Mouse (Mus musculus) MEL (cell line): ENCODE data around the gene Hnrnpc. TPM values are rescaled to one million over a fixed set of nuclear protein-coding genes. Genes with fewer than 3 reads are reported as not detected.

Source experiments
- DNase-seq: peaks from one replicate; pipeline ENCODE4 v3.0.0; 2011; ENCODE audit warnings: low read depth, low spot score
- H3K27ac ChIP-seq: 2 replicates; pipeline ENCODE4 v1.5.1; 2012; ENCODE audit warnings: low read depth, mild to moderate bottlenecking, control low read depth, low read length, moderate library complexity; ENCODE audit not compliant: control insufficient read depth
- H3K27me3 ChIP-seq, 2 experiments: fragments of 150-350 bp in 1 of 2; sonication (generic) in 1 of 2; 2 replicates each; pipeline ENCODE4 v1.6.1; 2012; ENCODE audit warnings: low read length in 2 of 2, mild to moderate bottlenecking in 2 of 2, improper control_type of control experiment in 1 of 2, moderate library complexity in 1 of 2; ENCODE audit not compliant: insufficient read depth in 2 of 2, control insufficient read depth in 1 of 2
- H3K36me3 ChIP-seq, 2 experiments: 2 replicates each; pipeline ENCODE4 v1.6.1; 2012 to 2014; ENCODE audit warnings: low read length in 2 of 2, improper control_type of control experiment in 1 of 2, inconsistent platforms in 1 of 2, mild to moderate bottlenecking in 1 of 2; ENCODE audit not compliant: insufficient read depth in 2 of 2, control insufficient read depth in 1 of 2
- H3K4me1 ChIP-seq, 2 experiments: fragments of 150-350 bp in 1 of 2; sonication (generic) in 1 of 2; 2 replicates each; pipeline ENCODE4 v1.6.1; 2012; ENCODE audit warnings: low read length in 2 of 2, improper control_type of control experiment in 1 of 2, mild to moderate bottlenecking in 1 of 2; ENCODE audit not compliant: insufficient read depth in 2 of 2, control insufficient read depth in 1 of 2
- H3K4me3 ChIP-seq, 2 experiments: fragments of 150-350 bp in 1 of 2; sonication (generic) in 1 of 2; 2 replicates each; pipeline ENCODE4 v1.5.1; 2012; ENCODE audit warnings: low read depth in 2 of 2, low read length in 2 of 2, mild to moderate bottlenecking in 2 of 2, moderate library complexity in 2 of 2, control low read depth in 1 of 2, improper control_type of control experiment in 1 of 2; ENCODE audit not compliant: control insufficient read depth in 1 of 2, insufficient read depth in 1 of 2
- H3K79me2 ChIP-seq: 2 replicates; pipeline ENCODE4 v1.6.1; 2012; ENCODE audit warnings: mild to moderate bottlenecking, low read length, moderate library complexity; ENCODE audit not compliant: control insufficient read depth, poor library complexity, insufficient read depth
- H3K9ac ChIP-seq: 2 replicates; pipeline ENCODE4 v1.6.1; 2012; ENCODE audit warnings: low read depth, mild to moderate bottlenecking, control low read depth, low read length, moderate library complexity; ENCODE audit not compliant: control insufficient read depth, poor library complexity, severe bottlenecking
- H3K9me3 ChIP-seq: fragments of 150-350 bp; sonication (generic); replicated peaks from 2 replicates; pipeline ENCODE4 v1.6.1; 2012; ENCODE audit warnings: mild to moderate bottlenecking, low read length, improper control_type of control experiment, moderate library complexity; ENCODE audit not compliant: insufficient read depth
- BHLHE40 ChIP-seq: IDR thresholded peaks from 2 replicates; pipeline ENCODE4 v1.6.1; 2012; ENCODE audit warnings: low read depth, mild to moderate bottlenecking, inconsistent platforms, low read length, improper control_type of control experiment, borderline replicate concordance
- CTCF ChIP-seq, 3 experiments: IDR thresholded peaks in 2 of 3; conservative IDR thresholded peaks in 1 of 3; 2 replicates each; pipeline ENCODE4 v1.5.1; 2011 to 2012; ENCODE audit warnings: low read length in 3 of 3, low read depth in 2 of 3, mild to moderate bottlenecking in 2 of 3, improper control_type of control experiment in 1 of 3, inconsistent platforms in 1 of 3, mixed read lengths in 1 of 3, moderate library complexity in 1 of 3; ENCODE audit not compliant: control insufficient read depth in 1 of 3, insufficient read depth in 1 of 3, poor library complexity in 1 of 3, severe bottlenecking in 1 of 3
- E2F4 ChIP-seq: IDR thresholded peaks from 2 replicates; pipeline ENCODE4 v1.6.1; 2011; ENCODE audit warnings: low read depth, low read length, improper control_type of control experiment, borderline replicate concordance
- ELF1 ChIP-seq: IDR thresholded peaks from 2 replicates; pipeline ENCODE4 v1.6.1; 2014; ENCODE audit warnings: low read depth, mild to moderate bottlenecking, inconsistent platforms, low read length, improper control_type of control experiment, moderate library complexity
- GABPA ChIP-seq: IDR thresholded peaks from 2 replicates; pipeline ENCODE4 v1.6.1; 2012; ENCODE audit warnings: low read depth, mild to moderate bottlenecking, inconsistent platforms, low read length, improper control_type of control experiment, moderate library complexity
- JUND ChIP-seq: IDR thresholded peaks from 2 replicates; pipeline ENCODE4 v1.6.1; 2011; ENCODE audit warnings: low read depth, mild to moderate bottlenecking, improper control_type of control experiment, low read length
- KAT2A ChIP-seq: conservative IDR thresholded peaks from 2 replicates; pipeline ENCODE4 v1.6.1; 2012; ENCODE audit warnings: low read depth, low read length, improper control_type of control experiment, inconsistent platforms
- MAFK ChIP-seq: IDR thresholded peaks from 2 replicates; pipeline ENCODE4 v1.6.1; 2011; ENCODE audit warnings: low read depth, mild to moderate bottlenecking, low read length, improper control_type of control experiment, borderline replicate concordance
- MEF2A ChIP-seq: IDR thresholded peaks from 2 replicates; pipeline ENCODE4 v1.6.1; 2014; ENCODE audit warnings: low read depth, mild to moderate bottlenecking, inconsistent platforms, low read length, improper control_type of control experiment; ENCODE audit not compliant: poor library complexity, insufficient replicate concordance, severe bottlenecking; ENCODE audit errors: extremely low read depth
- NELFE ChIP-seq: IDR thresholded peaks from 2 replicates; pipeline ENCODE4 v1.6.1; 2011; ENCODE audit warnings: low read depth, low read length, improper control_type of control experiment
- POLR2A ChIP-seq, 2 experiments: IDR thresholded peaks; 2 replicates each; pipeline ENCODE4 v1.6.1; 2011 to 2012; ENCODE audit warnings: low read length in 2 of 2, mild to moderate bottlenecking in 2 of 2, control low read depth in 1 of 2, improper control_type of control experiment in 1 of 2, low read depth in 1 of 2, moderate library complexity in 1 of 2; ENCODE audit not compliant: control insufficient read depth in 1 of 2, insufficient read depth in 1 of 2, poor library complexity in 1 of 2
- RAD21 ChIP-seq: IDR thresholded peaks from 2 replicates; pipeline ENCODE4 v1.6.1; 2011; ENCODE audit warnings: mild to moderate bottlenecking, low read depth, low read length, improper control_type of control experiment
- RCOR1 ChIP-seq: IDR thresholded peaks from 2 replicates; pipeline ENCODE4 v1.6.1; 2012; ENCODE audit warnings: low read depth, mild to moderate bottlenecking, inconsistent platforms, low read length, improper control_type of control experiment
- SIN3A ChIP-seq: IDR thresholded peaks from 2 replicates; pipeline ENCODE4 v1.6.1; 2012; ENCODE audit warnings: low read length, improper control_type of control experiment, inconsistent platforms
- SMC3 ChIP-seq: IDR thresholded peaks from 2 replicates; pipeline ENCODE4 v1.6.1; 2011; ENCODE audit warnings: low read depth, low read length, improper control_type of control experiment
- TBP ChIP-seq: IDR thresholded peaks from 2 replicates; pipeline ENCODE4 v1.8.0; 2011; ENCODE audit warnings: low read depth, low read length, improper control_type of control experiment
- TCF12 ChIP-seq: IDR thresholded peaks from 2 replicates; pipeline ENCODE4 v1.6.1; 2014; ENCODE audit warnings: low read depth, mild to moderate bottlenecking, inconsistent platforms, low read length, improper control_type of control experiment, moderate library complexity
- UBTF ChIP-seq: IDR thresholded peaks from 2 replicates; pipeline ENCODE4 v1.6.1; 2012; ENCODE audit warnings: low read depth, mild to moderate bottlenecking, inconsistent platforms, low read length, improper control_type of control experiment, moderate library complexity, borderline replicate concordance; ENCODE audit not compliant: insufficient read depth
- USF1 ChIP-seq: IDR thresholded peaks from 2 replicates; pipeline ENCODE4 v1.6.1; 2014; ENCODE audit warnings: low read depth, mild to moderate bottlenecking, inconsistent platforms, low read length, improper control_type of control experiment, moderate library complexity
- ZC3H11A ChIP-seq: IDR thresholded peaks from 2 replicates; pipeline ENCODE4 v1.6.1; 2012; ENCODE audit warnings: low read depth, mild to moderate bottlenecking, inconsistent platforms, low read length, improper control_type of control experiment
- ZKSCAN1 ChIP-seq: IDR thresholded peaks from 2 replicates; pipeline ENCODE4 v1.6.1; 2012; ENCODE audit warnings: low read depth, mild to moderate bottlenecking, inconsistent platforms, low read length, improper control_type of control experiment, moderate library complexity
- ZMIZ1 ChIP-seq: IDR thresholded peaks from 2 replicates; pipeline ENCODE4 v1.6.1; 2012; ENCODE audit warnings: low read depth, mild to moderate bottlenecking, inconsistent platforms, low read length, improper control_type of control experiment, moderate library complexity
- ZNF384 ChIP-seq: IDR thresholded peaks from 2 replicates; pipeline ENCODE4 v1.6.1; 2012; ENCODE audit warnings: low read depth, mild to moderate bottlenecking, inconsistent platforms, low read length, improper control_type of control experiment
- polyA plus RNA-seq, 2 experiments: library from polyadenylated mRNA; stranded (reverse) in 1 of 2; unstranded in 1 of 2; fragments of >175 nt in 1 of 2; fragments of >200 nt in 1 of 2; gene quantifications; 2 replicates each; pipeline versions ENCODE4 v1.2.1 to v1.2.4; 2012; ENCODE audit warnings: low replicate concordance in 2 of 2, low read depth in 1 of 2; ENCODE audit not compliant: insufficient read length in 2 of 2, insufficient read depth in 1 of 2, missing spikeins in 1 of 2
- total RNA-seq: library from RNA; depleted of rRNA; stranded (reverse); fragments of 300-350 nt; gene quantifications from 2 replicates; pipeline ENCODE4 v1.2.3, GENCODE M21; 2012

The Hnrnpc gene
- total and polyA plus RNA-seq, 3 experiments: 272 to 3,096 (median 626) TPM

DNA sequence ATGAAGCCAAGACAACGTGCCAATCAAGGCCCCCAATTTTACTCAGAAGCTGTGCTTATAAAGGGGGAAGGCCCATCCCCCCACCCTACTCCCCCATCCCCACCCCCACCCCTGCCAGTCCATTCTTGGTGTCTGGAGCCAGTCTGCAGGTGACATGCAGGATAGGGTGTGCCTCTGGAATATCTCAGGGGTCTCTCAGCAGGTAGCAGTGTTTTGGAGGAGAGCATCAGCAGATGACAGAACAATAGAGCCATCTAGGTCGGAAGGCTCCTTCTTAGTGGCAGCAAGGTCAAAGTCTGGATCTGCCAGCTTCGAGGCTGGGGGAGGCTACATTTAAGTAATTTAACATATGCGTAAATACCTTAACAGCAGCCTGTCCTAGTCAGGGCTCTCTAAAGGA is 37.7 kb downstream of the Hnrnpc start:
- TF ChIP-seq RCOR1 (no peak), ELF1 (no peak), GABPA (no peak), RAD21 (no peak), NELFE (no peak), MAFK (no peak)
- H3K4me1 ChIP-seq: no peaks in the 10 kb centered on the region
- no peaks in the 10 kb centered on the region for H3K79me2 ChIP-seq
- no peaks in the 10 kb centered on the region for H3K36me3 ChIP-seq
- no peak overlapping the region for H3K27ac ChIP-seq
- DNase-seq: no peak
- no peaks in the 10 kb centered on the region for H3K9me3 ChIP-seq
- no peak overlapping the region for H3K4me3 ChIP-seq
- H3K27me3 ChIP-seq: no peaks in the 10 kb centered on the region
- H3K9ac ChIP-seq: no peak overlapping the region

DNA sequence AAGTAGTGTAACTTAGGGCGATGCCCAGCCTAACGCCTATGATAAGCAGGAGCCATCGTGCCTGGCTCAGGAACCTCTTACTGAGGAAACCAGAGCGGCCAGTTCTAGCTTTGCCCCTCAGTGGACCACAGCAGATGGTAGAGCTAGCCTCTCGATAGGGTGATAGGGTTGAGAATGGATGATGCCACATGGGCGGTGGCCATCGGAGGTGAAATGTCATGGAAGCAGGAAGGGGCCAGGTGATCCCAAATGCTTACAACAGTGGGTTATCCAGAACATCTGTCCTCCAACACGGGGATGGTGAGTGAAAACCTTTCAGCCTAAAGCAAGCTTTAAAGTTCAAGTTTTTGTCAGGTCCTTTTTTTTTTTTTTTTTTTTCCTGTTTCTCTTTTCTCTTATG is 42.0 kb downstream of the Hnrnpc start:
- Histone ChIP-seq H3K79me2 (no peaks in the 10 kb centered on the region), H3K27ac (no peak overlapping the region), H3K9ac (no peak overlapping the region), H3K4me3 (no peak overlapping the region), H3K27me3 (no peaks in the 10 kb centered on the region), H3K4me1 (no peaks in the 10 kb centered on the region), H3K9me3 (no peaks in the 10 kb centered on the region), H3K36me3 (no peaks in the 10 kb centered on the region)
- no peak for DNase-seq
- no peak for TF ChIP-seq ZNF384
- TF ChIP-seq CTCF (IDR thresholded peaks at IDR 0.05 in 2 of 3, conservative IDR thresholded peaks at IDR 0.05 in 1 of 3; ENCODE audit: control insufficient read depth in 1 of 3, insufficient read depth in 1 of 3, low read depth in 2 of 3, low read length in 3 of 3, poor library complexity in 1 of 3, severe bottlenecking in 1 of 3): no peak
- TF ChIP-seq MEF2A: no peak
- TF ChIP-seq RCOR1: no peak
- TF ChIP-seq E2F4: no peak
- TF ChIP-seq SIN3A: no peak
- TF ChIP-seq ZKSCAN1: no peak
- TF ChIP-seq ELF1: no peak
- TF ChIP-seq BHLHE40: no peak
- TF ChIP-seq SMC3: no peak
- TF ChIP-seq TBP: no peak
- TF ChIP-seq TCF12: no peak
- no peak for TF ChIP-seq POLR2A (IDR thresholded peaks at IDR 0.05; ENCODE audit: control insufficient read depth in 1 of 2, insufficient read depth in 1 of 2, low read depth in 1 of 2, low read length in 2 of 2, poor library complexity in 1 of 2)
- TF ChIP-seq JUND: no peak
- TF ChIP-seq ZC3H11A: no peak
- TF ChIP-seq ZMIZ1: no peak
- no peak for TF ChIP-seq UBTF
- TF ChIP-seq NELFE: no peak
- TF ChIP-seq KAT2A: no peak
- no peak for TF ChIP-seq USF1
